Mouse (Mus musculus): ENCODE data around the gene Ttll1.

GRCm38 (mm10) chr15:83478096-83478495 lies 32.6 kb downstream of the Ttll1 start:
- TF ChIP-seq CTCF (IDR thresholded peaks at IDR 0.05) = no peak
- TF ChIP-seq EP300 (IDR thresholded peaks at IDR 0.05) = no peak
